Mouse (Mus musculus) lung, postnatal 25 days (tissue): ENCODE measurements around the gene Slc22a20.
A peak's percentile ranks its signal among the peaks of the same experiment; 100 is the strongest.

ENCODE experiments used
- DNase-seq: peaks from one replicate; pipeline ENCODE4 v3.0.0; 2022; ENCODE audit warnings: low spot score

Gene Slc22a20

GRCm38 (mm10) chr19:5986043-5986442, at the start of gene Slc22a20:
Slc22a20 (minus strand) TSS chr19:5986143.
- DNase-seq, result no peak

GRCm38 (mm10) chr19:6030520-6031280, 44.8 kb upstream of the Slc22a20 start:
- no peak for DNase-seq

DNA sequence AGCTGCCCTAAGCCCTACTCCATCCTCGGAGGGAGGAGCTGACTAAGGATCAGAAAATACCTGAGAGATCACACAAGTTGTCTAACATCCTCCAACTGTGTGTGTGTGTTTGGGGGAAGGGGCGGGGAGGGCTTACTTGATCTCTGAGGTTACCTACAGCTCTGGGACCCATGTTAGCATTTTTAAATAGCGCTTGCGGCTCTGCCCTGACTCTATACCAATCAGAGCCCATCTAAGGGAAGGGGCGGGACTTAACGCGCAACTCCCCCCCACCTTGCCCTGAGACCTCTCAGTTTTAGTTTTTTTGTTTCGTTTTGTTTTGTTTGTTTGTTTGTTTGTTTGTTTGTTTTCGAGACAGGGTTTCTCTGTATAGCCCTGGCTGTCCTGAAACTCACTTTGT, 43.5 kb upstream of the Slc22a20 start:
- DNase-seq, result no peak

DNA sequence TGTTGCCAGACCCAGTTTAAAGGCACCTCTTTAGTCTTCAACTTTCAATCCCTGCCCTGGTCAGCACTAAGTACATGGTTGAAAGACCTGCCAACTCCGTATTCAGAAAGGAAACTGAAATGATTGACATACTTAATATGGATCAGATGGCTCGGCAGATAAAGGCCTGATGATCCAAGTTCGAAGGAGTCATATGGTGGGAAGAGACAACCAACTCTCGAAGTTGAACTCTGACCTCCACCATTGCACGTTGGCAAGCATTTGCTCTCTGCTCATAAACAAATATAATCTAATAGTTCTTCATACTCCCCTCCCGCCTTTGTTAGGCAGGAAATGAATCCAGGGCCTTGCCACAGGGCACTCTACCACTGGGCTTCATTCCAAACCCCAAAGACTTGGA, 43.0 kb upstream of the Slc22a20 start:
- DNase-seq, result no peak

DNA sequence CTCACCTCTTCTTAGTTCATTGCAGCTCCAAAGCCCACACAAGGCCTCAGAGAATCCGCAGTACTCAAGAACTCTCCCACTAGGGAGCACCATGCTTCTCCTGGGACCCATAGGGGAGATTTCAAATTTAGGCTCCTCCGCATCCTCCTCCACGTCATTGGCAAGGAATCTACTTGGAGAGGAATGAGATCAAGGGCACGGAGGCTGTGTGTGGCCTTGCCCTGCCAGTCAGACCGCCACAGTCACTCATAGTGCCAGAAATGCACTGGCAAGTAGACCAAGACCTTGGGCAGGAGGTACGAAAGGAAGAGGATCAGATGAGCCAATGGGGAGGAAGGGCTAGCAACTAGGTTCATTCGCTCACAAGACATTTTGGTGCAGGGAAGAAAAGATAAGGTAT, 38.0 kb upstream of the Slc22a20 start:
- DNase-seq, result no peak

DNA sequence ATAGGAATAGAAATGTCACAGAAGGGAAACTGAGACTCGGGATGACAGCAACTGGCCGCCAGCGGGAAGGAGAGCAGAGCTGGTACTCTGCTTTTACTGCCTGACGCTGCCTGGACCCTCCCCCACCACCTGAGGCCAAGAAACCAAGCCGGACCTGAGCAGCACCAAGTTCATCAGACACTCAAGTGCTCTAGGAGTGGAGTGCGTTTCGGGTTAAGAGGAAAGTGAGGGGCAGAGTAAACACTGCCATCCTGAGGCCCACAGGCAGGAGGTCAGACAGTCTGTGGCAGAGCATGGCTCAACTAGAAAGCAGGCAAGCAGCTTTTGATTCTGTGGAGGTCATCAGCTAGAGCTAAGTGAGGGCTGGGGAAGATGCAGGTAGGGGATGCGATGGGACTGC, 37.1 kb upstream of the Slc22a20 start:
- DNase-seq, result no peak

DNA sequence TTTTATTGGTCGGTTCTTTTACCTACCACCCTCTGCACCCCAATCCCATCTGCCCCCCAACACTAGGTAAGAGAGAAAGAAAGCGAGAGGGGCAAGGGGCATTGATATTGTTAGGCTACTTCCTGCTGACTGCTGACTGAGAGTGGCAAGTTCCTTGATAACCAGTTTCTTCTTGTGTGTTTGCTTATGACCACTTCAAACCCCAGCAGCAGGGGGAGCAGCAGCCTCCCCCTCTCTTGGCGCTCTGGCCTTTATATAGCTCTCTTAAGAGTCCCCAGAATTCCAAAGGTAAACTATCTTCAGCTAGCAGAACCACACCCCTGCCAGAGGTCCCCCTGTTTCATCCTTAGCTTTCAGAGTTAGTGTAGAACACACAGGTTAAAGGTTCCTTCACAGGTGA, 34.3 kb upstream of the Slc22a20 start:
- DNase-seq, result no peak

- peak; percentile 91 for DNase-seq
These were observed 32.5 kb upstream of the Slc22a20 start for GRCm38 (mm10) chr19:6018142-6019089.

- no peak for DNase-seq
These were observed 30.6 kb upstream of the Slc22a20 start for GRCm38 (mm10) chr19:6016532-6016931.

DNA sequence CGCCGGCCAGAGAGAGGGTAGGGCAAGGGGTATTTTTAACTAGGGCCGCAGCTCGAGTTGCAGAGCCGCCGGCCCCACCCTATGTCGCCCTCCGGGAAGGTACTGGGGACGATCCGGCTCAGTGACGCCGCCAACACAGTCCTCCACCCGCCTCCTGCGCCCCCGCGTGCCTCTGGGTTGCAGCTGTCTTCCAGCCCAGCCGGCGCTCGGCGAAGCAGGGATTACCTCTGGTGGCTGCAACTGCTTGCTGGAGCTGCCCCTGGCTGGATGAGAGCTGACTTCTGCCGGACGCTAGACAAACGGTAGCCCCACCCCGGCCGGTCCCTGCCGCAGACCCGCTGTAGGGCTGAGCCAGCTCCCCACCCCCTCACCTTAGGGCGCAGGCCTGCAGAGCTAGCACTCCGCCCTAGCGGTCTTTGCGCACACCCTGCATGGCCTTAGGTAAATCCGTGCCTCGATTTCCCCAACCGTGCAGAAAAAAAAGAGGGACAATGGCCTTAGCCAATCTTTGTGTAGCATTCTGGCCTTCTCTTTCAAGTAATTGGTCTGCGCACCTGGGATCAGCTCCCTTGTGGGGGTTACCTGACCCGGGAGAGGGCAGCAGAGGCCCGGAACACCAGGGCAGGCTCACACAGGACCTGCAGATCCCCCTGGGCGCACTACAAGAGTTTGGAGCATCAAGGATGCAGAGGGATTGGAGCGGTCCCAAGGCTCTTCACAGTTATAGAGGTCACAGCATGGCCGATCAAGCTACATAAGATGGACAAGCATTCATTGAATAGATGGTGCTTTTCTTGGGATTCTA, 29.8 kb upstream of the Slc22a20 start, which contains the start of gene Capn1:
Capn1 (minus strand) TSS at position 387 of the 805 bp plus-strand sequence.
- DNase-seq, result peak; percentile 64

DNA sequence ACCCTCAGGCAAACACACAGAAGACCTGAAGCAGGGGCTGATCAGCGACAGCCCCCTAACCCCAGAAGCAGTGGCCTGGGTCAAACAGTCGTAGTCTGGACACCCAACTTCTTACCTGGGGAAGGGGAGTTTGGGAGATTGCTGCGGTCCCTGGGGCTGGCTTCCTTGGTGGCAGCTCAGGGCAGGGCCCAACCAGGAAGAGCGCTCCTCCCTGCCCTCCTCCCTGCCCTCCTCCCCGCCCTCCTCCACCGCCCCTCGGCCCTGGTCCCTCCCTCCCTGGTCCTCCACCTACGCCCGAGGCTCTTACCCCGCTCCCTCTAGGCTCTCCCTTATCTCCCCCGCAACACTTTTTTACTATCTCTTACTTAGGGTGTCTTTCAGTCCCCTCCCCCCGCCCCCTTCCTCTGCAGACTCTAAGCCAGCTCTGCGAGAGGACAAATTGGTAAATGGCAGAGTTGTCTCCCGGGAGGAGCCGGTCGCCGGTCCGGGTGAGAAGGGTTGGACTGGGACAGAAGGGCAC, 29.1 kb upstream of the Slc22a20 start:
- peak; percentile 41 for DNase-seq

- no peak for DNase-seq
These were observed 27.7 kb upstream of the Slc22a20 start for GRCm38 (mm10) chr19:6013691-6014090.

DNA sequence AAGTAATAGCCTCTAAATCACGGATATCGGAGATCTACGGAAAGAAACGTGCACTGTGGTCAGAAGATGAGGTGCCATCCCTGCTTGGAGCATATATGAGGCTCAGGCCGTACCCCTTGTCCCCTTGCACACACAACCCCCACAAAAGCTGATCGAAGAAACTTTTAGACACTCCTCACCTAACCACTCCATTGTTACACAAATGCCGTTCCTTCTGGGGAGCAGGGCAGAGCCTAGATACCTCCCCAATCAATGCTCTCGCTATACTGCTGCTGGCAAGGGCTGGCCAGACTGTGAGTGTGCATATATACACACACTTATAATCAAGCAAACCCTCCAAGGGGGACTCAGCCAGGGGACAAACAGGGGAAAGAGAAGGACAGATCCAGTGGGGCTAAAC, 23.2 kb upstream of the Slc22a20 start:
- no peak for DNase-seq

GRCm38 (mm10) chr19:6007013-6007412, 21.1 kb upstream of the Slc22a20 start:
- DNase-seq, result no peak

DNA sequence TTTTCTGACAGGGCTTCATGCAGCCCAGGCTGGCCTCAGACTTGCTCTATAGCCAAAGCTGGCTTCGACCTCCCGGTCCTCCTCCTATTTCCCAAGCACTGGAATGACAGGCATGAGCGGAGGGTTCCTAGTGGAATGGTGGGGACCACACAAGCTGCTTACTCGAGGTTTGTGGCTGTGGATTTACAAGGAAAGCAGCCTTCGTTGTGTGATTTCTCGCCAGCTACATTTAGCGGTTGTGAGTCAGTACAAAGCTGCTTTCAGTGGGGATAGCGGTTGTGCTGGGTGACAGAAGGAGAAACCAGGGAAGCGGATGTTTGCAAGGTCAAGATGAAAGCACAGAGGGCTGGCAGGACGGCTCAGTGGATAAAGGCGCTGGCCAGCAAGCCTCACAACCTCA, 19.6 kb upstream of the Slc22a20 start:
- no peak for DNase-seq

- no peak for DNase-seq
These were observed 14.0 kb upstream of the Slc22a20 start for GRCm38 (mm10) chr19:5999969-6000368.

GRCm38 (mm10) chr19:5998180-5998579, 12.2 kb upstream of the Slc22a20 start:
- no peak for DNase-seq

DNA sequence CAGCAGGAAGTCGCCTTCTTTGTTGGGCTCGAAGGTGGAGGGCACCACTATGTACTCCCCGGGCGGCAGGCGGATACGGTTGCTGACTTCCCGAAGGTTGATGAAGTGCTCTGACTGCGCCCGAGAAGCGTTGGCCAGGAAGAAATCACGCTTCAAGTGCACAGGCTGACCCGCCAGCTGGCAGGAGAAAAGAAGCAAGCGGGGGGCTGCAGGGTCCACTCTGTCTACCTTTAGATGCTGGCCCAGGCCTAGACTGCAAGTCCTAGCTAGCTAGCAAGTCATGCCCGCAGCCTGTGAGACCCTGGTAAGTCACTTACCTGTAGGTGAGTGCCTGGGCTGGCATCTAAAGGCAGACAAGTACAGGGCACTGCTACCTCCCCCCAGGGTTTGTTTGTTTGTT, 8.8 kb upstream of the Slc22a20 start:
- no peak for DNase-seq

DNA sequence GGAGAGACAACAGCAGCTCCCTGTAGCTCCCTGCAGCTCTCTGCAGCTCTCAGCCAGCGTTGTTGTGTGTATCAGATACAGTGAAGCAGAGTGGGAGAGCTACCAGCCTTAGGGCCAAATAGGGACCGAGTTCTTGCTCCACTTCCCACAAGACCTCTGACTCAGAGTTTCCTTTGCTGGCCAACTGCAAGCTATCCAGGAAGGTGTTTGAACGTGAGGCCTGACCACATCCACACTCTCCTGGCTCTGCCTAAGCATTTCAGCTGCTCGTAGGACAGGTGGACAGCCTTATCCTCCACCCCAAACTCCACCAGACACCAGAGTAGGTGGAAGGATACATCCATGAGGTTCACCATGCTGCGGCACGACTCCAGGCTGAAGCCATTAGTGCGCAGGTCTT, 6.1 kb upstream of the Slc22a20 start:
- no peak for DNase-seq

DNA sequence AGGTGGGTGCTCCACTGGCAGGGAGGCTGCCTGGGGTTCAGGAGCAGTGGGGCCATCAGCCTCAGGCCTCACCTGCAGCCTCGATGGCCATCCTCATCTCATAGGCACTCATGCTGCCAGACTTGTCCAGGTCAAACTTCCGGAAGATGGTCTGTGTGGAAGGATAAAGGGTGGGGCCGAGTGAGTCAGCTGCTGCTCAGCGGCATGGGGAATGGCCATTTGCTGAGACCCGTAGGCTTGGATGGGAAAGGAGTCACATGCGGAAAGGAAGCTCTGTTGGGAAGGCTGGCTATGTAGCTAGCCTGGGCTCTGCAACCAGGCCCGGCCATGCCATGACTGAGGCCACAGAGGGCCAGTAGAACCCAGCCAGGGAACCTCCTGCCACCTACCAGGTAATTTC, 5.5 kb upstream of the Slc22a20 start:
- no peak for DNase-seq

DNA sequence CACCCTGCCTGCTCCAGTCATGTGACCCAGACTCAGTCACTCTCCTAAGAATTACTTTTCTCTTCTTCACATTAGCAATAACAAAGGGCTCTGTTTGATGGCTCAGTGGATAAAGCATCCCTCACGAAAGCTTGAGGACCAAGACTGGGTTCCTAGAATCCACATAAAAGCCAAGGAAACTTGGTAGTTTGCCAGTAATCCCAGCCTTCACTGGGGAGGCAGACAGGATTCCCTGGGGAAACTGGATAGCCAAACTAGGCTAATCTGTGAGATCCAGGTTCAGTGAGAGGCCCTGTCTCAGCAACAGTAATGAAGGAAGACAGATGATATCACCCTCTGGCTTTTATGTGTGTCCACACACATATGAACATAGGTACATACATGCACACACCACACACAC, 5.0 kb upstream of the Slc22a20 start:
- no peak for DNase-seq

GRCm38 (mm10) chr19:5990033-5990432, 4.1 kb upstream of the Slc22a20 start:
- DNase-seq, result no peak
